Mouse (Mus musculus) heart, adult 2 months (tissue): ENCODE results near the gene Ppm1h. TPM values are rescaled to one million over a fixed set of nuclear protein-coding genes. Genes with fewer than 3 reads are reported as not detected.

Experiments used
- DNase-seq, 2 experiments: peaks; one replicate each; pipeline ENCODE4 v3.0.0; 2021
- H3K27ac ChIP-seq: fragments of 200-600 bp; 2 replicates; pipeline ENCODE4 v1.8.1; 2022
- H3K27me3 ChIP-seq: fragments of 200-500 bp; 2 replicates; pipeline ENCODE4 v1.6.1; 2012; ENCODE audit warnings: mild to moderate bottlenecking, low read length, inconsistent platforms, mixed read lengths; ENCODE audit not compliant: control insufficient read depth, insufficient read depth
- H3K36me3 ChIP-seq: fragments of 200-500 bp; 2 replicates; pipeline ENCODE4 v1.6.1; 2012; ENCODE audit warnings: low read length, inconsistent platforms; ENCODE audit not compliant: control insufficient read depth, insufficient read depth
- H3K4me1 ChIP-seq: fragments of 200-500 bp; 2 replicates; pipeline ENCODE4 v1.6.1; 2011; ENCODE audit warnings: low read length; ENCODE audit not compliant: control insufficient read depth, insufficient read depth
- H3K4me3 ChIP-seq: fragments of 200-600 bp; 2 replicates; pipeline ENCODE4 v1.8.1; 2022
- H3K79me2 ChIP-seq: fragments of 200-500 bp; replicated peaks from 2 replicates; pipeline ENCODE4 v1.6.1; 2012; ENCODE audit warnings: mild to moderate bottlenecking, inconsistent platforms, low read length, moderate library complexity, mixed read lengths; ENCODE audit not compliant: control insufficient read depth, insufficient read depth
- H3K9ac ChIP-seq: fragments of 200-500 bp; 2 replicates; pipeline ENCODE4 v1.6.1; 2012; ENCODE audit warnings: low read depth, mild to moderate bottlenecking, control low read depth, inconsistent platforms, low read length, mixed read lengths
- CTCF ChIP-seq: fragments of 200-600 bp; IDR thresholded peaks from 2 replicates; pipeline ENCODE4 v1.8.1; 2022; ENCODE audit warnings: antibody characterized with exemption, mild to moderate bottlenecking, moderate library complexity
- EP300 ChIP-seq: fragments of 200-500 bp; IDR thresholded peaks from 2 replicates; pipeline ENCODE4 v1.6.1; 2011; ENCODE audit warnings: low read depth, low read length, control low read depth; ENCODE audit not compliant: insufficient read depth
- POLR2A ChIP-seq: fragments of 200-500 bp; IDR thresholded peaks from 2 replicates; pipeline ENCODE4 v1.6.1; 2011; ENCODE audit warnings: mild to moderate bottlenecking, low read depth, low read length, control low read depth; ENCODE audit not compliant: insufficient read depth
- WGBS: fragments of 180-500 bp; shearing (Covaris S2); methylation state at CpG from one replicate; pipeline ENCODE4 v1.1.7; 2018; 5-methylcytosine and 5-hydroxymethylcytosine counted together
- intact Hi-C: fragments of 180-260 bp; cut with DNase I; formaldehyde crosslinking; loops from one replicate; pipeline ENCODE4 v1.15.1; 2025
- polyA plus RNA-seq: library from polyadenylated mRNA; depleted of rRNA; stranded (reverse); fragments of >200 nt; gene quantifications from 2 replicates; pipeline ENCODE4 v1.2.3, GENCODE M21; 2012
- total RNA-seq, 2 experiments: library from RNA; stranded (reverse); gene quantifications; 2 replicates each; pipeline ENCODE4 v1.2.3; 2021

The Ppm1h gene
- total and polyA plus RNA-seq, 3 experiments, result 4.5 to 7.8 (median 6.4) TPM

DNA sequence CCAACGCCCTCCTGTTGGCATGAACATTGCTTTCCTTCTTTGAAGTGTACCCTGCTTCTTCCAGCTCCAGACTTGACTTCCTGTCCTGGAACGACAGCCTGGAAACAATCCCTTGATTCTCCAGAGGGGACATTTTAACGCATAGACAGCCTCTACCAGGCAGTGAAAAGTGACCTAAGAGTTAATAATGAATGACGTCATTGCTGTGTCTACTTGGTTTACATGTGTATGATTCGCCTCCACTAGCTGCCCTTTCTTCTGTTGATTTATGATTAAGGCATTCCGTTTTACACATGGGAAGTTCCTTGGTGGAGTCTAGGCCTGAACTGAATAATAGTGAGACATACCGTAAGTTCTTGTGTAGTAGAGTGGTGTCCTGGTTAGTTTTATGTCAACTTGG is 287.9 kb downstream of the Ppm1h start:
- Histone ChIP-seq H3K79me2 (no peaks in the 10 kb centered on the region), H3K27ac (no peak overlapping the region), H3K4me3 (no peak overlapping the region), H3K9ac (no peak overlapping the region), H3K4me1 (peaks cover 2% of the 10 kb centered on the region), H3K27me3 (no peaks in the 10 kb centered on the region), H3K36me3 (no peaks in the 10 kb centered on the region)
- DNase-seq, result no peak
- TF ChIP-seq POLR2A (no peak), CTCF (no peak), EP300 (no peak)
- intact Hi-C loops, result no loop called here
- 49% methylated on average over 7 of the region's 7 CpGs for WGBS

DNA sequence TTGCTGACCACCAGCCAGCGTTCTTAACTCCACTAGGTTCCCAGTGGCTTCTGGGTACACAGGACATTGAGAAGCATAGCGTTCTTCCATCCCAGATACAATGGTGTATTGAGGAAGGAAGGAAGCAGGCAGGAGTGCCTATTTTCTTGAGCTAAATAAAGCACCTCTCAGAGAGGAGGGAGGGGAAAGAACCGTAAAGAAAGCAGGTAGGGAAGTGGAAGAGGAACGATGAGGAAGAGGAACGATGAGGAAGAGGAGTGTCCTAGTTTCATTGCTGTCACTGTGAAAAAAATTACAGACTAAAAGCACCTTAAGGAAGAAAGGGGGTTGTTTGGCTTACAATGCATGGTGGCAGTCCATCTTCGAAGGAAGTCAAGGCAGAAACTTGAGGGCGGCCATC is 291.6 kb downstream of the Ppm1h start:
- H3K9ac ChIP-seq, result no peak overlapping the region
- H3K27ac ChIP-seq, result no peak overlapping the region
- TF ChIP-seq POLR2A, result no peak
- no peak for TF ChIP-seq CTCF
- TF ChIP-seq EP300, result no peak
- no peak for DNase-seq
- 64% methylated on average over 7 of the region's 7 CpGs for WGBS
- H3K27me3 ChIP-seq, result no peaks in the 10 kb centered on the region
- intact Hi-C loops, result no loop called here
- no peaks in the 10 kb centered on the region for H3K36me3 ChIP-seq
- H3K4me1 ChIP-seq, result no peaks in the 10 kb centered on the region; the same call in 1 of the 2 replicates
- no peaks in the 10 kb centered on the region for H3K79me2 ChIP-seq
- no peak overlapping the region for H3K4me3 ChIP-seq

GRCm38 (mm10) chr10:122973241-122973640 is 294.7 kb downstream of the Ppm1h start:
- no peaks in the 10 kb centered on the region for H3K27me3 ChIP-seq
- peaks cover 1% of the 10 kb centered on the region; the same call in 1 of the 2 replicates for H3K4me1 ChIP-seq
- intact Hi-C loops, result no loop called here
- H3K79me2 ChIP-seq, result no peaks in the 10 kb centered on the region
- TF ChIP-seq POLR2A (no peak), CTCF (no peak), EP300 (no peak)
- no peak overlapping the region for H3K27ac ChIP-seq
- no peaks in the 10 kb centered on the region for H3K36me3 ChIP-seq
- H3K4me3 ChIP-seq, result no peak overlapping the region
- DNase-seq, result no peak
- no peak overlapping the region for H3K9ac ChIP-seq

DNA sequence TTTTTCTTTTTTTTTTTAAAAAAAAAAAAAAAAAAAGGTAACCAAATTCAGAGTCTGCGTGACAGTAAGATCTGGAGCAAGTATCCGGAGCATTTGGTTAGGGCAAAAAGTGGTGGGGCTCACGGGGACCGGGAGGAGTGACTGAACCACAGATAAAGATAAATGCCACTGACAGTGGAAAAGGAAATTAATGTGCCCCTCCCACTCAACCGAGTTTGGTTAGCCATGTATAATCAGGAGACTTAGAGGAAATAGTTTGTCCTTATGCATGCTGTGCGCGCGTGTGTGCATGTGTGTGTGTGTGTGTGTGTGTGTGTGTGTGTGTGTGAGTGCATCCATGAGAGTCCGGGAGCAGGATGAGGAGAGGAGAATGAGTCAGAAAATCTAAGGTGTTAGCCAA is 297.5 kb downstream of the Ppm1h start:
- WGBS, result 49% methylated on average over 9 of the region's 9 CpGs
- intact Hi-C loops, result no loop called here
- no peak for TF ChIP-seq CTCF
- TF ChIP-seq EP300, result no peak
- no peak for TF ChIP-seq POLR2A

GRCm38 (mm10) chr10:122979356-122979755 is 300.8 kb downstream of the Ppm1h start:
- H3K4me1 ChIP-seq, result peaks cover 4% of the 10 kb centered on the region
- intact Hi-C loops, result no loop called here
- no peaks in the 10 kb centered on the region for H3K27me3 ChIP-seq
- H3K9ac ChIP-seq, result no peak overlapping the region
- H3K79me2 ChIP-seq, result no peaks in the 10 kb centered on the region
- no peak for DNase-seq
- H3K4me3 ChIP-seq, result no peak overlapping the region
- no peak for TF ChIP-seq CTCF
- TF ChIP-seq EP300, result no peak
- no peak for TF ChIP-seq POLR2A
- no peak overlapping the region for H3K27ac ChIP-seq
- H3K36me3 ChIP-seq, result peaks cover 16% of the 10 kb centered on the region

More for the DNA sequence above, 297.5 kb downstream of the Ppm1h start:
- Histone ChIP-seq H3K4me3 (no peak overlapping the region), H3K9ac (no peak overlapping the region), H3K79me2 (no peaks in the 10 kb centered on the region), H3K36me3 (no peaks in the 10 kb centered on the region), H3K27ac (no peak overlapping the region), H3K27me3 (no peaks in the 10 kb centered on the region), H3K4me1 (peaks cover 1% of the 10 kb centered on the region; the same call in 1 of the 2 replicates)
- no peak for DNase-seq

GRCm38 (mm10) chr10:122980123-122980522 is 301.6 kb downstream of the Ppm1h start:
- Histone ChIP-seq H3K9ac (no peak overlapping the region), H3K4me3 (no peak overlapping the region), H3K4me1 (peaks cover 4% of the 10 kb centered on the region), H3K27ac (no peak overlapping the region), H3K79me2 (no peaks in the 10 kb centered on the region), H3K27me3 (no peaks in the 10 kb centered on the region), H3K36me3 (peaks cover 16% of the 10 kb centered on the region)
- intact Hi-C loops, result loop anchor here (10.0 kb wide), 1 partner anchor 85 kb away; no protein-coding TSS in a partner anchor
- 95% methylated on average over 12 of the region's 12 CpGs for WGBS
- no peak for DNase-seq
- TF ChIP-seq EP300 (no peak), POLR2A (no peak), CTCF (no peak)
